Mouse (Mus musculus) heart, postnatal 10 days (tissue): ENCODE results near the gene Nceh1. TPM values are rescaled to one million over a fixed set of nuclear protein-coding genes. Genes with fewer than 3 reads are reported as not detected.

ENCODE experiments used
- DNase-seq, 2 experiments: peaks; one replicate each; pipeline ENCODE4 v3.0.0; 2021
- intact Hi-C: fragments of 180-260 bp; cut with DNase I; formaldehyde crosslinking; loops from one replicate; pipeline ENCODE4 v1.15.1; 2025
- total RNA-seq, 2 experiments: library from RNA; stranded (reverse); gene quantifications; 2 replicates each; pipeline ENCODE4 v1.2.3; 2021

Nceh1 gene
- total RNA-seq, 2 experiments from 2014 or later, result 167 TPM

DNA sequence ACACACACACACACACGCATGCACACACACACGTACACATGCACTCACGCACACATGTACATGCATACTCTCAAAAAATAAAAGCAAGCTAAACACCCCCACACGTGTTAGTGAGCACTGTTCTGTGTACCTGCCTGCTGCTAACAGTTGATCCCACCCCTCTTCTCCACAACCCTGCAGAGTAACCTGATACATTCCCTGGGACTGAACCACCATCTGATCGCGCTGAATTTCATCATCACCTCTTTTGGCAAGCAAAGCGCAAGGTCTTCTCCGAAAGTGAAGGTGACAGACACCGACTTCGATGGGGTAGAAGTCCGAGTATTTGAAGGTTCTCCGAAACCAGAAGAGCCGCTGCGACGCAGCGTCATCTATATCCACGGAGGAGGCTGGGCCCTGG lies 39.7 kb downstream of the Nceh1 start:
- no peak for DNase-seq
- intact Hi-C loops, result no loop called here

GRCm38 (mm10) chr3:27227629-27228453 lies 45.1 kb downstream of the Nceh1 start:
- DNase-seq, result no peak
- intact Hi-C loops, result no loop called here

DNA sequence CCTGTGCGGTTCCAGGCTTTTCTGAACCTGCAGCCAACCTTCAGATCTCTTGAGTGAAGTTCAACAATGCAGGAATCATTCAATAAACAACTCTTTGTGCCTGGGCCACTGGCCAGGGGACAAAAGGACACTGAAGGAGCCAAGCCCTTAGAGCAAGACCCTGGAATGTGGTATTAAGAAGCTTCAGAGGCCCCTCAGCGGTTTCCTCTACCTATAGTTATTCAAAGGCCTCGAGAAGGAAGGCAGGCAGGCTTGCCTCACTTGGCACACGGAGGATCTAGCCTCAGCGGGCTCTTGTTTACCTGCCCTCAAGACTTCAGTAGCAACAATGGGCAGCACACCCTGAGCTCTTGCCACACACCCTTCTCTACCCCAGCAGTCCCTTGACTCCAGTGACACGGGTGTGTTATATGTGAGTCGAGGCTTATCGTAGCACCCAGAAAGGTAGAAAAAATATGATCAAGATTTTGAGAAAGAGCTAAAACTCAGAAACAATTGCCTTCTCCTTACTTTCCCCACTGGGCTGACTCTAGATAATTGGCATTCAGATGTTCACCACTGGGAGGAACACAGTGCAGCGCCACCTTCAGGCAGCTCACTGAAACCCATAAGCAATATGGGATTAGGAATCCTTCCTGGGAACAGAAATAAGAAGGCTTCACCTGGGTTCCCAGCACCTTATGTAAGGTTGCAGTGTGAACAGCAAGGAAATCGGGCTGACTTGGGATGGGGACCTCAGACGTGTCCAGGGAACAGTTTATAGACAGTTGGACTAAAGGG lies 46.0 kb downstream of the Nceh1 start:
- no peak for DNase-seq
- intact Hi-C loops, result no loop called here

DNA sequence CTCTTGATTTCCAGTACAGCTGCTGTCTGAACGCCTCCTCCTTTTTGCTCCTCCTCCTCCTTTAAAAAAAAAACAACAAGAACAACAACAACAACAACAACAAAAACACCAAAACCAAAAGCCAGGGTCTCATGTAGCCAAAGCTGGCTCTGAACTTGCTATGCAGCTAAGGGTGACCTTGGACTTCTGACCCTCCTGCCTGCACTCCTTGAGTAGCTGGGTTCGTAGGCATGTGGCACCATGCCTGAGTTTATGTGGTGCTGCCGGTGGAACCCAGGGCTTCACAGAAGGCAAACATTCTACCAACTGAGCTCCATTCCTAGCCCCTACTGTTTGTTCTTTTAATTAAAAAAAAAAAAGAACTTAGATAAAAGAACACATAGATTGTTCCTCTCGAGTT lies 50.6 kb downstream of the Nceh1 start:
- intact Hi-C loops, result no loop called here

DNA sequence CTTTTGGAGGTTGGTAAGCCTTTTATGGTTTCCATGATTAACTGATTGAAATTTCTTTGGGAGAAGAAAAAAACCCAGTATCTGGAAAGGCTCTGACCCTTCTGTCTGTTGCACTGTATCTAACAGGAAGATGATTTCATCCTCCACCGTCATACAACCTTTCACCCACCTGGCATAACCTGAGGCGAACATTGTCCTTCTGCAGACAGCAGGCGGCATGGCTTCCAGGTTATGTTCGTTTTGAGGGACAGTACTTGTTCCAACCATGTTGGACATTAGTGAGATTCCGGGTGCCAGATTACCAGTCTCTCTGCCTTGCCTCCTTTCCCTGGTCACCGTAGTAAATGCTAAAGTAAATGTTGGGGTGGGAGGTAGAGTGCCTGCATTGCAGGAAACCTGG lies 51.1 kb downstream of the Nceh1 start:
- peak; percentile 80 to 86 for DNase-seq
- intact Hi-C loops, result no loop called here

More for the DNA sequence above, 50.6 kb downstream of the Nceh1 start:
- no peak for DNase-seq

DNA sequence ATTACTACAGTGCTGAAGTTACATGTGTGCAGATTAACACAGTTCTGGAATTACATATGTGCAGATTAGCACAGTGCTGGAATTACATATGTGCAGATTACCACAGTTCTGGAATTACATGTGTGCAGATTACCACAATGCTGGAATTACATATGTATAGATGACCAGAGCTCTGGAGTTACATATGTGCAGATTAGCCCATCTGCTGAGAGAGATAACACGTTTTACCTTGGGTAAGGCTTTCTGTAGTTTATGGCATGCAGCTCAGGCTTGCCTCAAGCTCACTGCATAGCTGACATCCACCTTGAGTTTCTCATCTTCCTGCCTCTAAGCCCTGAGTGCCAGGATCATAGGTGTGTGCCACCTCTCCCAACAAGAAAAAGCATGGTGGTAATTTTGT lies 52.2 kb downstream of the Nceh1 start:
- intact Hi-C loops, result loop anchor here (5.0 kb wide), 1 partner anchor 168 kb away; no protein-coding TSS in a partner anchor
- no peak for DNase-seq

- DNase-seq, result peak; percentile 69 to 78
- intact Hi-C loops, result loop anchor here (1.0 to 5.0 kb wide), 2 partner anchors 55 to 170 kb away; partner anchors contain the start of gene Nceh1
Observed at GRCm38 (mm10) chr3:27237226-27237625, 54.5 kb downstream of the Nceh1 start.

- no peak for DNase-seq
- intact Hi-C loops, result loop anchor here (5.0 kb wide), 1 partner anchor 171 kb away; no protein-coding TSS in a partner anchor
Observed at GRCm38 (mm10) chr3:27238563-27238962, 55.8 kb downstream of the Nceh1 start.

- intact Hi-C loops, result loop anchor here (5.0 kb wide), 1 partner anchor 172 kb away; no protein-coding TSS in a partner anchor
- DNase-seq, result peak; percentile 86 to 88
Observed at GRCm38 (mm10) chr3:27239568-27239967, 56.8 kb downstream of the Nceh1 start.

DNA sequence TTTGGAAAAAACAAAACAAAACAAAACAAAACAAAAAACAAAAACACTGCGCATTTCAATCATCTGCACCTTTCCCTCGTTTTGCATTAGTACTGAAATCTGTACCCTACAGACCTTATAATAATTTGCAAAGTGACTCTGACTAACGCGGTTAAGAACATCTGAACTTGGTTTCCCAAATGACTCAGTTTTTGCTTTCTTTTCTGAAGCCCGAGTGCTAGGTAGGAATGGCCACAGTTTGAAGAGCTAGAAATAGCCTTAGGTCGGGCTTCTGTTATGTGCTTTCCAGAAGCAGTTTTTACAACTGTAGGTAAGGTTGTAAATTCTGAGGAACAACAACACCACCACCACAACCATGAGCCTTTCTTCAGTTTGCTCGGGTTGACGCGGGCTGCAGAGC lies 59.1 kb downstream of the Nceh1 start:
- intact Hi-C loops, result no loop called here
- DNase-seq, result no peak

DNA sequence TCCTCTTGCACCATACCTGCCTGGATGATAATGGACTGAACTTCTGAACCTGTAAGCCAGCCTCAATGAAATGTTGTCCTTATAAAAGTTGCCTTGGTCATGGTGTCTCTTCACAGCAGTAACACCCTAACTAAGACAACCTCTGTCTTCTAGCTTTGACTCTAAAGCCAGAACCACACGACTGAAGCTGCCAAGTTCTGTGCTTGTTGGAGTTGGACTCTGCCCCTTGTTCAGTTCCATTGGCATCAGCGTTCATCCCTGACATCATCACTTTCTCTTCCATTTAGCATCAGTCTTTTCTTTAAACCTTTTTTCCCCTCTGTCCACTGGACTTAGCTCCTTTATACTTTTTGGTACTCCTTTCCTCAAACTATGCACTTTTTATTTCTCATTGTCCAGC lies 63.4 kb downstream of the Nceh1 start:
- intact Hi-C loops, result no loop called here
- no peak for DNase-seq

GRCm38 (mm10) chr3:27247785-27248184 lies 65.0 kb downstream of the Nceh1 start:
- DNase-seq, result no peak
- intact Hi-C loops, result no loop called here

DNA sequence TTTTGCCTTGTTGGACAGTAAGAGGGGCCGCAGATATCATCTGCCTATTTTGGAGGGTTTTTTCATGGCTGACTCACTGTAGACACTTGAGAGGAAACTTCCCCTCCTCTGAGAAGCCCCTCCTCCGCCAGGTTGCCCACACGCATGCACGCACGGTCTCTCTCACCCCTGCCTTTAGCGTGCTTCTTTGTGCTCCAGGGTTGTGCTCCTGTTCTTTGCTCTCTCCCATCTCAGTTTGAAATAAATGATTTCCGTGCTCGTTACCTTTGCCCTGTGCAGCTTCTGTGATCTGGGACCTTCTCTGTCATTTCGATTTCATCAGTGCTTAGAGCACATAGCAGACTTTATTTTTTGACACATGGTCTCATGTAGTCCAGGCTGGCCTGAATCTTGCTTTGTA lies 66.3 kb downstream of the Nceh1 start:
- intact Hi-C loops, result no loop called here
- no peak for DNase-seq

DNA sequence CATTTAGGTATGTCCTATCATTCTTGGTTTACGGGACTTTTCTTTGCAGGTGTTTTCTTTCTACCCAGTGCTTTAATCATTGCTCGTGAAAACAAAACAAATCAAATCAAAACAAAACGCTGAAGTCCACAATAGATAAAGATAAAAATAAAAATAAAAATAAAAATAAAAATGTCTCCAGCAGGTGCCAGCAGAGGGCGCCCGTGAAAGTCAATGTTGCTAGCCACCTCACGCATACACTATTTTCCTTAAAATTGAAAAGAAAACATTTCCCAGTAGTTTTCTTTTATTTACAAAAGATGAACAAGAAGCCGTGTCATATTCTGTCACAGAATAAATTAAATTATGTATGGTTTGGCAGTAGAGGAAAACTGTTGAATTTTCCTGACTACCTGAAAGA lies 68.2 kb downstream of the Nceh1 start:
- DNase-seq, result no peak
- intact Hi-C loops, result loop anchor here (2.0 to 5.0 kb wide), 2 partner anchors 94 to 216 kb away; no protein-coding TSS in a partner anchor

GRCm38 (mm10) chr3:27258461-27258860 lies 75.7 kb downstream of the Nceh1 start:
- DNase-seq, result no peak
- intact Hi-C loops, result no loop called here

DNA sequence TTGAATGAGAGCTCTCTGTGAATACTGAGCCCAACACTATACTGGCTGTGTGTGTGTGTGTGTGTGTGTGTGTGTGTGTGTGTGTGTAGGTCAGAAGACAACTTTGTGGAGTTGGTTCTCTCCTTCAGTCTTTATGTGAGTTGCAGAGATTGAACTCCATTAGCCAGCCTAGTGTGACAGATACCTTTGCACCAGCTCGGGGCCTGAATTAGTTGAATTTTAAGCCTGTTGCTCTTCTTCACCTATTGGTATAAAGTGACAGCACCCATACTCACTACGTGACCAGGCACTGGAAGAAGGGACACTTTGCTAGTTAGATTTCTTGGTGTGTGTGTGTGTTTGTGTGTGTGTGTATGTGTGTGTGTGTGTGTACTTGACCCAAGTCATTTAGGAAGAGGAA lies 77.6 kb downstream of the Nceh1 start:
- no peak for DNase-seq
- intact Hi-C loops, result no loop called here

DNA sequence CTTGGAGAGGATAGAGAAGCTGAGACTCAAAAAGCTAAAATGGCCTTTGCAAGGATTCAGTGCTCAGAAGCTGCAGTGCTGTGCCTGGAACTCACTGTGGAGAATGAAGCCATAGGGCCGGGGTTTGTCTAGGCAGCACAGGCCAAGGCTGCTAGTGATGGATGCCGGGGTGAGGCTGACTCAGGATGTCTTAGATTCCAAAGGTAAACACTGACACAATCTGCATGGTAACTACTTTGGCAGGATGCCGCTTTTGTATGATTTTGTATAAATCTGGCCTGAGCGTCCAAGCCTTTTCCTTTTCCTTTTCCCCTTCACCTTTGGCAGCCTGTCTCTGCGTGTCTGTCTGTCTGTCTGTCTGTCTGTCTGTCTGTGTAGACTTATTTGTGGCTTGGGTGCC lies 84.6 kb downstream of the Nceh1 start:
- intact Hi-C loops, result no loop called here
- peak; percentile 39 to 59 for DNase-seq

GRCm38 (mm10) chr3:27267887-27268286 lies 85.1 kb downstream of the Nceh1 start:
- intact Hi-C loops, result no loop called here
- DNase-seq, result no peak

DNA sequence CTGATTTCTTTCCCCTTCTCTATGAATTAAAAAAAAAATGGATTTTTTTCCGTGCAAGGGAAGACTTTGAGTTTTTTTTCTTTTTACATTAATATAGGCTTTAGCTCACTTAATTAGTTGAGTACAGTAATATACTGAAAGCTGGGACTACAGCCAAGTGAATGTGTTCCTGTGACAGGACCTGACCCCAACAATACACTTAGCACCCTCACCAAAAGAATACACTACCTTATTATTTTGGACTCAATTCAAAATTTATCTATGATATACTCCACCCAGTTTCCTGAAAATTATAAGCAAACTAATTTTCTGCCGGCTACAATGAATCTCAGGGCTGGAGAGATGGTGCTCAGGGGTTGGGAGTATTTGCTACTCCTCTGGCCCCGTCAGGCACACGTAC lies 86.4 kb downstream of the Nceh1 start:
- no peak for DNase-seq
- intact Hi-C loops, result no loop called here

DNA sequence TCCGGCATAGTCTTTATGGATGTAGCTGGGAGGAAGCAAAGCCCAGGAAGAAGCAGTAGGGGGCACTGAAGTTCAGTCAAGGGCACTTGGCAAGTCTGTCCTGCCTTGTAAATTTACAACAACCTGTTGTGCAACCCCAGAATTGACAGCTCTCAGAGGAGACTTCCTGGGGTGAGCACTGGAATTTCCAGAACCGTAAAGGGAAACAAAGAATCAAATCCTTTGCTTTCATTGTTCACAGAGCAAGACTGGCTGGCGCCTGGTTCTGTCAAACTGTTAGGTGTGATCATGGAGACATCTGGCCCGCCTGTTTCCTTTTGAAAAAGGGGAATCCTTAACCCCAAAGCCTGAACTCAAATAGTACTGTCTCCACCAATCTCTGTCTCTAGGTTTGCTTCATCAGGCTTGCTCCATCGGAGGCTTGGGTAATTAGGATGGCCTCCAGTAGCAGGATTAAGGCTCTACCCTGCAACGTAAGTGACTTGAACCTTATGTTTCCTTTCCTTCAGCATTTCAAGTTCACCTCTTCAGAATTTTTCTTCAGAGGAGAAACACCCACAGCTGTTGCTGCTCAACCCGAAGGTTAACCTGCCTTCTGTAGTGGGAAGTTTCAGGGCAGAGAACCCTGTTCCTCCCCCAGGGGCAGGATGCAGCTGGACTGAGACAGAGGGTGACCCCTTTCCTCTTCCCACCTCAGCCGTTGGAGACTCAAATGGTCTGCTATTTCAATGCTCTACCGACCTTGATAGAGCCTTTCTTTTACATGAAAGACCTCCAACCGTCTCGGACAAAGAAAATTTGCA lies 87.6 kb downstream of the Nceh1 start:
- peak; percentile 67 to 68 for DNase-seq
- intact Hi-C loops, result loop anchor here (5.0 kb wide), 2 partner anchors 52 to 67 kb away; no protein-coding TSS in a partner anchor
